8 mouse cellular contexts compared by ENCODE assay signal in genomic region chr4:140684141-140684871, GRCm38 (mm10). TPM values are rescaled to one million over a fixed set of nuclear protein-coding genes. Genes with fewer than 3 reads are reported as not detected.
DNase-seq lines count a peak whose midpoint lies in the region; ATAC-seq lines count a peak whose summit lies in the region.

No protein-coding gene starts in this region.

- no peaks in the 10 kb centered on the region for H3K9me3 ChIP-seq in forebrain, embryonic 10.5 days
- H3K9me3 ChIP-seq in forebrain, embryonic 16.5 days (ENCODE audit: control insufficient read depth, low read length) = no peaks in the 10 kb centered on the region
- H3K9me3 ChIP-seq in embryonic facial prominence, embryonic 12.5 days = no peaks in the 10 kb centered on the region
- no peaks in the 10 kb centered on the region for H3K9me3 ChIP-seq in liver, embryonic 15.5 days (replicated peaks)
- H3K9me3 ChIP-seq in neural tube, embryonic 11.5 days (ENCODE audit: control insufficient read depth, low read length) = no peaks in the 10 kb centered on the region

- no peaks in the 10 kb centered on the region for H3K36me3 ChIP-seq in forebrain, embryonic 10.5 days (replicated peaks)
- H3K36me3 ChIP-seq in forebrain, embryonic 16.5 days (ENCODE audit: control insufficient read depth, insufficient read depth) = no peaks in the 10 kb centered on the region
- no peaks in the 10 kb centered on the region for H3K36me3 ChIP-seq in embryonic facial prominence, embryonic 12.5 days
- no peaks in the 10 kb centered on the region for H3K36me3 ChIP-seq in liver, embryonic 15.5 days (replicated peaks)
- H3K36me3 ChIP-seq in neural tube, embryonic 11.5 days (ENCODE audit: control insufficient read depth, insufficient read depth, low read length) = no peaks in the 10 kb centered on the region

- no peak overlapping the region for H3K4me3 ChIP-seq in forebrain, embryonic 10.5 days
- H3K4me3 ChIP-seq in forebrain, embryonic 16.5 days (replicated peaks; ENCODE audit: low read length) = no peak overlapping the region
- H3K4me3 ChIP-seq in embryonic facial prominence, embryonic 12.5 days = no peak overlapping the region
- H3K4me3 ChIP-seq in liver, embryonic 15.5 days (replicated peaks) = peak overlapping the region; percentile 54
- H3K4me3 ChIP-seq in neural tube, embryonic 11.5 days (ENCODE audit: low read depth, low read length) = no peak overlapping the region

- WGBS in forebrain, embryonic 10.5 days = 34% methylated on average over 16 of the region's 16 CpGs
- 25% methylated on average over 16 of the region's 16 CpGs for WGBS in forebrain, embryonic 16.5 days
- 6% methylated on average over 16 of the region's 16 CpGs for WGBS in embryonic facial prominence, embryonic 12.5 days
- WGBS in liver, embryonic 15.5 days (ENCODE audit: insufficient replicate concordance) = 4% methylated on average over 16 of the region's 16 CpGs
- 7% methylated on average over 16 of the region's 16 CpGs for WGBS in neural tube, embryonic 11.5 days

- no peak overlapping the region for H3K9ac ChIP-seq in forebrain, embryonic 16.5 days (replicated peaks; ENCODE audit: low read depth, low read length)
- H3K9ac ChIP-seq in embryonic facial prominence, embryonic 12.5 days = no peak overlapping the region
- H3K9ac ChIP-seq in liver, embryonic 15.5 days = peak overlapping the region; percentile 65
- H3K9ac ChIP-seq in neural tube, embryonic 11.5 days (ENCODE audit: low read length) = 0 out of 2 replicates have a peak overlapping the region, but pooled peaks have one; percentile 3

- H3K4me1 ChIP-seq in forebrain, embryonic 10.5 days = peaks cover 34% of the 10 kb centered on the region
- H3K4me1 ChIP-seq in forebrain, embryonic 16.5 days (replicated peaks; ENCODE audit: control insufficient read depth, insufficient read depth, low read length) = peaks cover 6% of the 10 kb centered on the region; the same call in 1 of the 2 replicates
- H3K4me1 ChIP-seq in embryonic facial prominence, embryonic 12.5 days = peaks cover 19% of the 10 kb centered on the region
- H3K4me1 ChIP-seq in liver, embryonic 15.5 days (replicated peaks) = peaks cover 85% of the 10 kb centered on the region
- H3K4me1 ChIP-seq in neural tube, embryonic 11.5 days (ENCODE audit: control insufficient read depth, insufficient read depth, low read length) = peaks cover 14% of the 10 kb centered on the region

- ATAC-seq in forebrain, embryonic 16.5 days = no peak
- ATAC-seq in embryonic facial prominence, embryonic 12.5 days (ENCODE audit: insufficient number of reproducible peaks, insufficient read depth, low FRiP score, low TSS enrichment) = no peak
- ATAC-seq in liver, embryonic 15.5 days (ENCODE audit: insufficient read depth) = peak; percentile 90
- no peak for ATAC-seq in neural tube, embryonic 11.5 days (ENCODE audit: insufficient read depth, low FRiP score, low TSS enrichment)

- intact Hi-C loops in heart, postnatal 25 days (cut with DNase I) = no loop called here

- no peak overlapping the region for H3K4me2 ChIP-seq in forebrain, embryonic 16.5 days (ENCODE audit: low read length)
- peak overlapping the region; percentile 40 for H3K4me2 ChIP-seq in embryonic facial prominence, embryonic 12.5 days (replicated peaks)
- H3K4me2 ChIP-seq in liver, embryonic 15.5 days = peak overlapping the region; percentile 82
- peak overlapping the region; percentile 26 for H3K4me2 ChIP-seq in neural tube, embryonic 11.5 days (ENCODE audit: low read depth)

- H3K27ac ChIP-seq in forebrain, embryonic 10.5 days = peak overlapping the region; percentile 56
- no peak overlapping the region for H3K27ac ChIP-seq in forebrain, embryonic 16.5 days (ENCODE audit: low read length)
- H3K27ac ChIP-seq in embryonic facial prominence, embryonic 12.5 days = 0 out of 2 replicates have a peak overlapping the region, but pooled peaks have one; percentile 36
- H3K27ac ChIP-seq in liver, embryonic 15.5 days (replicated peaks) = peak overlapping the region; percentile 85
- 0 out of 2 replicates have a peak overlapping the region, but pooled peaks have one; percentile 23 for H3K27ac ChIP-seq in neural tube, embryonic 11.5 days (ENCODE audit: low read depth, low read length)

- DNase-seq in forebrain, embryonic 10.5 days (ENCODE audit: extremely low spot score, low spot score) = peak; percentile 34
- peak; percentile 51 for DNase-seq in heart, postnatal 25 days (ENCODE audit: low spot score)
- peak; percentile 76 for DNase-seq in neural tube, embryonic 11.5 days (ENCODE audit: low spot score)
- no peak for DNase-seq in frontal cortex, postnatal 10 days (ENCODE audit: low spot score in 2 of 2)
- DNase-seq in layer of hippocampus, adult 11-12 months (ENCODE audit: low spot score) = no peak

- no peaks in the 10 kb centered on the region; the same call in 1 of the 2 replicates for H3K27me3 ChIP-seq in forebrain, embryonic 10.5 days (ENCODE audit: poor library complexity, severe bottlenecking)
- no peaks in the 10 kb centered on the region for H3K27me3 ChIP-seq in forebrain, embryonic 16.5 days (replicated peaks; ENCODE audit: control insufficient read depth, insufficient read depth, low read length)
- H3K27me3 ChIP-seq in embryonic facial prominence, embryonic 12.5 days = no peaks in the 10 kb centered on the region
- no peaks in the 10 kb centered on the region for H3K27me3 ChIP-seq in liver, embryonic 15.5 days
- no peaks in the 10 kb centered on the region for H3K27me3 ChIP-seq in neural tube, embryonic 11.5 days (ENCODE audit: control insufficient read depth, insufficient read depth, low read length)

RNA-seq across cellular contexts. Expression of gene Rcc2, which starts 16.0 kb away (rescaled TPM):
- 40.8 and 44.7 TPM in 2 replicates for polyA plus RNA-seq in forebrain, embryonic 10.5 days (2016; fragmentation: Nextera tagmentation; extraction: Ambion mirVana)
- 19.1 and 20.1 TPM in 2 replicates for polyA plus RNA-seq in forebrain, embryonic 16.5 days (2015; fragmentation: Nextera tagmentation; extraction: Ambion mirVana)
- polyA plus RNA-seq in embryonic facial prominence, embryonic 12.5 days (2016; fragmentation: Nextera tagmentation; extraction: Ambion mirVana) = 95.5 and 138 TPM in 2 replicates
- 10 to 100 TPM; 15.0 to 15.3 TPM for total RNA-seq in heart, postnatal 25 days (2021)
- polyA plus RNA-seq in liver, embryonic 15.5 days (2015; fragmentation: Nextera tagmentation; extraction: Ambion mirVana) = 28.0 and 32.1 TPM in 2 replicates
- polyA plus RNA-seq in neural tube, embryonic 11.5 days (2014; fragmentation: Nextera tagmentation; extraction: Ambion mirVana) = 76.3 and 79.9 TPM in 2 replicates

RNA-seq across cellular contexts. Expression of gene Arhgef10l, which starts 18.5 kb away (rescaled TPM):
- polyA plus RNA-seq in forebrain, embryonic 10.5 days (2016; fragmentation: Nextera tagmentation; extraction: Ambion mirVana) = 22.1 and 23.0 TPM in 2 replicates
- 20.5 and 23.0 TPM in 2 replicates for polyA plus RNA-seq in forebrain, embryonic 16.5 days (2015; fragmentation: Nextera tagmentation; extraction: Ambion mirVana)
- 17.4 and 19.7 TPM in 2 replicates for polyA plus RNA-seq in embryonic facial prominence, embryonic 12.5 days (2016; fragmentation: Nextera tagmentation; extraction: Ambion mirVana)
- 10 to 100 TPM; 62.4 to 63.9 TPM for total RNA-seq in heart, postnatal 25 days (2021)
- polyA plus RNA-seq in liver, embryonic 15.5 days (2015; fragmentation: Nextera tagmentation; extraction: Ambion mirVana) = 4.8 and 6.5 TPM in 2 replicates
- 20.1 and 25.3 TPM in 2 replicates for polyA plus RNA-seq in neural tube, embryonic 11.5 days (2014; fragmentation: Nextera tagmentation; extraction: Ambion mirVana)

RNA-seq across cellular contexts. Expression of gene Padi6, which starts 58.1 kb away (rescaled TPM):
- polyA plus RNA-seq in forebrain, embryonic 10.5 days (2016; fragmentation: Nextera tagmentation; extraction: Ambion mirVana) = not detected in 2 replicates
- 0.10 TPM in 1 of 2 replicates, not detected in the other for polyA plus RNA-seq in forebrain, embryonic 16.5 days (2015; fragmentation: Nextera tagmentation; extraction: Ambion mirVana)
- polyA plus RNA-seq in embryonic facial prominence, embryonic 12.5 days (2016; fragmentation: Nextera tagmentation; extraction: Ambion mirVana) = 0.09 TPM in 1 of 2 replicates, not detected in the other
- total RNA-seq in heart, postnatal 25 days (2021) = not detected
- not detected in 2 replicates for polyA plus RNA-seq in liver, embryonic 15.5 days (2015; fragmentation: Nextera tagmentation; extraction: Ambion mirVana)
- polyA plus RNA-seq in neural tube, embryonic 11.5 days (2014; fragmentation: Nextera tagmentation; extraction: Ambion mirVana) = not detected in 2 replicates

Comparison
In these comparisons a context has a peak if more than half of its experiments do, and no peak if none do; other contexts are left out.
1. DNase-seq: peak in forebrain, embryonic 10.5 days (single experiment), heart, postnatal 25 days (single experiment) and neural tube, embryonic 11.5 days (single experiment); none in frontal cortex, postnatal 10 days (0 of 2) and layer of hippocampus, adult 11-12 months (single experiment).
2. H3K9ac ChIP-seq: peak in liver, embryonic 15.5 days (single experiment) and neural tube, embryonic 11.5 days (single experiment); none in forebrain, embryonic 16.5 days (single experiment) and embryonic facial prominence, embryonic 12.5 days (single experiment).